Mouse (Mus musculus): Measurements from ENCODE around the gene 4930402F06Rik.

- no peak for TF ChIP-seq CTCF (IDR thresholded peaks at IDR 0.05; ENCODE audit: low read depth)
- TF ChIP-seq EP300 (IDR thresholded peaks at IDR 0.05; ENCODE audit: low read depth), result no peak
These were observed 25.4 kb upstream of the 4930402F06Rik start for GRCm38 (mm10) chr2:35422384-35422783.

All from liver, embryonic 14.5 days (tissue).